Mouse (Mus musculus) 3T3-L1 (cell line): ENCODE measurements at regions not wholly inside any gene's neighbourhood (a gene's known extent, or its start where the extent isn't known, plus 50 kb on each side); places are given as distances from the start of the nearest gene placed in this dataset.

Experiments used
- DNase-seq: peaks from one replicate; pipeline ENCODE4 v3.0.0-alpha.2; 2015; ENCODE audit warnings: low read depth, low spot score

GRCm38 (mm10) chr2:124775737-124776136, 292.2 kb upstream of the Slc24a5 start:
- no peak for DNase-seq

GRCm38 (mm10) chr2:124792633-124793036, 275.3 kb upstream of the Slc24a5 start:
- no peak for DNase-seq

GRCm38 (mm10) chr2:124811709-124812108, 256.2 kb upstream of the Slc24a5 start:
- no peak for DNase-seq

GRCm38 (mm10) chr2:124816814-124817213, 251.1 kb upstream of the Slc24a5 start:
- DNase-seq: no peak

DNA sequence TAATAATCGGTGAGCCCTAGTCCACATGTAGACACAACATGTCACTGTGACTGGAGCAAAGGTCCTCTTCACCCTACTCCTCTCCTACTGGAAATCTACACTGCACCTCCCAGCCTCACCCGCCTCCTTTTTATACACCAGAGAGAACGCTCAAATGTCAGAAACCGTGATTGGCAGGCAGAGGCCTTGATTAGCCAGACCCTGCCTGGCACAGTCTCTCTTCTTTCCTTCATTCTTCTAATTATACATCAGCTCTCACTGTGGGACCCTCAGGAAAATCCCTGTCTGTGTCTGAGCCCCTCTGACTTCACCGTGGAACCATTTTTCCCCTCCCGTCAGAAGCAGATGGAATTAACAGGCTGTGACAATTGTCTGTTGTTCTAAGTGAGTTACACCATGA, 248.1 kb upstream of the Slc24a5 start:
- DNase-seq: no peak

- DNase-seq: no peak
These were observed 247.1 kb upstream of the Slc24a5 start for GRCm38 (mm10) chr2:124820821-124821220.

DNA sequence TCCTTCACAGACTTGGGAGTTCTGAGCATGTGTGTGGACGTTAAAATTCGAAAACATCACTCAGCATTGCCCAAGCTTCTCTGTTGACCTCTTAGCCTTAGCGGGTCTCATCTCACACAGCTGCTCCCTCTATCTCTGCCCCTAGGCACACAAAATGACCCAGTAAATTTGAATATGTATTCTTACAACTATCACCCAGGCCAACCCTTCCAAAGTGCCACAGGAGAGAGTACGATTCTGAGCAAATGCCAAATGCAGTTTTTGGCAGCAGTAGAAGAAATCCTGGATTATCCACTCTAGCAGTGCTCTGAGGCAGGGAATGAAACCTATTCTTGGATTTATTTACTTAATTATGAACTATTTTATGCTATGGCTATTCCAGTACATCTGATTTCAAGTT, 246.6 kb upstream of the Slc24a5 start:
- DNase-seq: no peak

GRCm38 (mm10) chr2:124848812-124849211, 219.1 kb upstream of the Slc24a5 start:
- DNase-seq: peak; percentile 93

GRCm38 (mm10) chr2:124858504-124858903, 209.4 kb upstream of the Slc24a5 start:
- peak; percentile 97 for DNase-seq

DNA sequence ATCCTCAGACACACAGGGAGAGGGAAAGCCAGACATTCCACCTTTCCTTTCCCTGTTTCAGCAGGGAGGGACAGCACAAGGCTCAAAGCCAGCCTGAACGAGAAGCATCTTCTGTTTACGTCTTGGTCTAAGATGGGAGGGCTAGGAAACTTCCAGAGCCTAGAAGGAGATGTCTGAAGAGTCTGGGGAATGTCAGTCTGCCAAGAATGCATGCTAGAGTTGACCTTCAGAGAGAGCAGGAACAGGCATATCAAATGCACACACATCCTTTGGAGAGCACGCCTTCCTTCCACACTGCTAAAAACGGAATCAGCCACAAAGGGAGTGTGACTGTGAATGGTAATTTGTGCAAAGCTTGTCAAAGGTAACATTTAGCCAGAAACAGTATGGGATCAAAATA, 179.7 kb upstream of the Slc24a5 start:
- DNase-seq: no peak

GRCm38 (mm10) chr2:124895002-124895401, 172.9 kb upstream of the Slc24a5 start:
- DNase-seq: peak; percentile 38

- DNase-seq: peak; percentile 68
These were observed 164.4 kb upstream of the Slc24a5 start for GRCm38 (mm10) chr2:124903556-124903955.

- peak; percentile 90 for DNase-seq
These were observed 162.8 kb upstream of the Slc24a5 start for GRCm38 (mm10) chr2:124905076-124905475.

DNA sequence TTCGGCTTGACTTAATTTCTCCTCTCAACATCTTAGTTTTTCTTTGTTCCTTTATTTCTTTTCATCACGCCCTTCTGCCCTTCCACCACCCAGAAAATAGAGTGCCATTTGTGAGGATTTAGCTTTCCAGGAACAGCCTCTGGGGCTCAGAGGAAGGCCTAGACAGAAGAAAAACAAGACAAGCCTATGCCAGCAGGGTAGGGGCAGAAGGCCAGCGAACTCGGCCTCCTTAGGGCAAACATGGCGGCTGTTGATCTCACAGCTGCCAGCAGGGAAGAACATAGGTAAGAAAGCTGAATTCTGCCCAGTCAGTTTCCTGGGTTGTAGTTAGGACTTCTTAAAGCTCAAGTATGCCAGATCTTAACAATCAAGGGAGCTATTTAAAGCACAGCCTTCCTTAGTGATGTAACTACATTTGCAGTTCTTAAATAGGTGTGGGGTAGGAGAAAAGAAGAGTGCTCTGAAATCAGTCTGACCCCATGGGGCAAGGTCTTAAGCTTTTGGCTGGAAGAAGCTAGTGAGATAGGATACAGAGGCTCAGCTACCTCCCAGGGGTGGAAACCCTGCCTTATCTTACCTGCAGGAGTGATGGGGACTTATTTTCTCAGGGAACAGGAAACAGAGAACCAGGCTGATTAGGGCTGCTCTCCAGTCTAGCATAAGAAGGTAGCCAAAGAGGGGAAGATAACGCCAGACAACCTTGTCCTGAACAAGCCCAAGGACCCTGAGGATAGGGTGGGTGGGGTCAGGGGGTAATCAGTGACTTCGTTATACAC, 148.8 kb upstream of the Slc24a5 start:
- no peak for DNase-seq

DNA sequence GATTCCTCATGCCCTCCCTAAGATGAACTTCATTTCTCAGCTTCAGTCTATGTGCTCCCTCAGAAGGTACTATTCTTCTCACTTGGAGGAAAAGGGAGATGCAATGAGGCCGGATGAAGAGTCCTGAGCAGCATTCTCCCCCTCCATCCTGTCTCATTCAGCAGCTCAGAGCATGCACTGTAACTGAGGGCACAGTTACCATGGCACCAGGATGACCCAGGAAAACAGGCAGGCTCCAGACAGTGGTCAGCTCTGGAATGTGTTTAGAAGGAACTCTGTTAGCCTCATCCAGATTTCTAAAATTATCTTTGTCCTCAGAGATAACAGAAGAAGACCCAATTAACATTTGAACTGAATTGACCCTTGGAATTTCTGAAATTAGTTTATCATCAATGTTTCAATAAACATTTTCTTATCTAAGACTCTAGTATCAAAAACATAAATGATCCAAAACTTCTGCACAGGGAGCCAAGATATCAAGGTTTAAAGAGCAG, 148.1 kb upstream of the Slc24a5 start:
- no peak for DNase-seq

DNA sequence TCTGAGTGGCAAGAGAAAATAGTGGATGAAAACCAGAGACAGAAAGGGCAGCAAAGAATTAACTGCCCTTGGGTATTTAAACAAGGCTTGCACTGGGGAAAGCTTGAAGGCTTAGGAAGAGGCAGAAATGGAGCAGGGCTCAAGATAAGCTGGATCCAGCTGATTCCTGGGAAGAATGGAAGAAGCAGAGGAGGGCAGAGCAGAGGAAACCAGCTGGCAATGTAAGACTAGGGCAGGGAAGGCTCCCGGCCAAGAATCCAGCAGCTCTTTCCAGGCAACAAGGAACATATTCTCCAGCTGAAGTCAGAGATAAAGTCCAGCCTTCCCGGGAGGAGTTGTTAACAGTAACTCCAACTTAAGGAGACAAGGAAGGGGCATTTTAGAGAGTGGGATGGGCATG, 147.7 kb upstream of the Slc24a5 start:
- peak; percentile 21 for DNase-seq

- DNase-seq: peak; percentile 80
These were observed 139.8 kb upstream of the Slc24a5 start for GRCm38 (mm10) chr2:124927882-124928758.

DNA sequence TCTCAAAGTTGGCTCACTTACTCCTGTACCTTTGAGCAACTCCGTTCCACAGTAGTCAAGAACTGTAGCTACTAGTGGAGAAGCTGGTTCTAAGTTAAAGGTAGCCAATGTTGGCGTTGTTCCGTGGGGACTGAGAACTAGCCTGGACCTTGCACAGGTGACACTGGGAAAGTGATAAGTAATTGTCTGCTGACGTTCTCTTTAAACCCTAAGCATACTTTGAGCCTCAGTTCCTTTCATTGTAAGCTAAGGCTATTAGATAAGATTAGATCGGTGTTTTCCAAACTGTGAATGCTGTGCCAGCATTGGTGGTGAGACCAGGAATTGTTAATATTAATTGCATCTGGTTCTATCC, 139.2 kb upstream of the Slc24a5 start:
- no peak for DNase-seq

DNA sequence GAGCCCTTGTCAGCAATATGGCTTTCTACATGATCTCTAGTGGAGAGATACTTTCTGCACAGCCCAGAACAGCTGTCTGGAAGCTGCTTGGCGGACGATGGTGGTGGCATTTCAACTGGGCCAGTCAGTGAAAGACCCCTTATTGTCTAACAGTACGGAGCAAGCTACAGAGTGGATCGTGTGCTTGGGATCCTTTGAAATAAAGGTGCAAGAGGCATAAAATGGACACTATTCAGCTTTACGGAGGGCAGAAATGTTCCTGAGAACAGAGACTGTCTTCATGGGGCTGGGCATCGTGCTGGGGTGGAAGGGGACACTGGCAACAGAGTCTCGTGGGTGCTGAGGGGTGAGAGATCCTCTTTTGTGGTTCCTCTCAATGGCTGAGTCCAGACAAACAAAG, 137.2 kb upstream of the Slc24a5 start:
- no peak for DNase-seq

GRCm38 (mm10) chr2:124932566-124932965, 135.4 kb upstream of the Slc24a5 start:
- DNase-seq: no peak

GRCm38 (mm10) chr2:124933876-124934275, 134.0 kb upstream of the Slc24a5 start:
- DNase-seq: peak; percentile 78

GRCm38 (mm10) chr2:124948263-124948781, 119.6 kb upstream of the Slc24a5 start:
- peak; percentile 12 for DNase-seq
